Mouse (Mus musculus) kidney, adult 9 months (tissue): ENCODE measurements around the gene Nipsnap2.
"Not testable (repeated sequence)": the region's sequence is repeated elsewhere in the genome, so short reads cannot be mapped to it uniquely, and the experiment has no call there.

ENCODE experiments used
- DNase-seq: peaks from one replicate; pipeline ENCODE4 v3.0.0; 2022

The Nipsnap2 gene

GRCm38 (mm10) chr5:129724834-129725773 is at the start of gene Nipsnap2:
Gene Nipsnap2, plus strand, starts transcription at chr5:129725063.
- peak; percentile 95 for DNase-seq

DNA sequence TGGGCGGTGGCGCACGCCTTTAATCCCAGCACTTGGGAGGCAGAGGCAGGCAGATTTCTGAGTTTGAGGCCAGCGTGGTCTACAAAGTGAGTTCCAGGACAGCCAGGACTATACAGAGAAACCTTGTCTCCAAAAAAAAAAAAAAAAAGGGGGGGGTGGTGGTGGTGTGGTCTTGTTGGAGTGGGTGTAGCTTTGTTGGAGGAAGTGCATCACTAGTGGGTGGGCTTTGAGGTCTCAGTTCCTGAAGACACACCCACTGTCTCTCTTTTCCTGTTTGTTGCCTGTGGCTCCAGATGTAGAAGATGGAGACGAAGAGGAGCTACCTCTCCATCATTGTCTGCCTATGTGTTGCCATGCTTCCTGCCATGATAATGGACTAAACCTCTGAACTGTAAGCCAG is 39.7 kb upstream of the Nipsnap2 start:
- DNase-seq, result not testable (repeated sequence)

DNA sequence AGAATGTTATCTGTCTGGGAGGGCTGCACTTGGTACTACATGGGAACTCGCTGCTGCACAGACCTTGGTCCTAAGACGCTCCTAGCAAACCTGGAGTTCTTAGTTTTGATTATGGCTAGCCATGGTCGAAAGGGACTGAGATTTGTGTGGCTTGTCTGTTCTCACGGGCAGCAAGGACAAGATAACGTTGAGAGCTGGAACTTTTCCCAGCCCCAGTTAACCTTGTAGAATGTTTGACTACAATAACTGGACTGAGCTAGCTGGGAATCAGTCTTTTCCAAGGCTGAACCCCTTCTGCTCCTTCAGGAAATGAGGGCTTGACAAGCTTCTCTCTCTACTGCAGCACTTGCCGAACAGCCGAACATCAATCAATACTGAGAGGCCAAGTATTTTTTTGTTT is 37.2 kb upstream of the Nipsnap2 start:
- peak; percentile 65 for DNase-seq

- DNase-seq, result no peak
Measured at GRCm38 (mm10) chr5:129690528-129690927, 34.3 kb upstream of the Nipsnap2 start.

DNA sequence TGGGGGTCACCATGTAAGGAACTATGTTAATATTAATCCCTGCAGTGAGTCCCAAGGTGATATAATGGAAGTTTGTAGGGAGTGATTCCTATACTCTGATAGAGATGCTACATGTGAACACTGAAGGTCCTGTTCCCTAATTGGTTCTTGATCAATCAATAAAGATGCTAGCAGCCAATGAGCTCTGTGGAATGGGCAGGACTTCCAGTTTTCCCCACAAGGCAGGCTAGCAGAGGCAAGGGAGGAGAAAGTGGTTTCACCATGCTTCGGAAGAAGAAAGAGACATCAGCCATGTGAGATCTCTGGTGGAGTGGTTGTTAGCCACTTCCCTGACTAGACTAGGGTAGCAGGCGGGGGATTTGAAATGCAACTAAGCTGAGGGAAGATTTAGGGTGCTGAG is 24.4 kb upstream of the Nipsnap2 start:
- no peak for DNase-seq

- DNase-seq, result no peak
Measured at GRCm38 (mm10) chr5:129701706-129702105, 23.2 kb upstream of the Nipsnap2 start.

- DNase-seq, result no peak
Measured at GRCm38 (mm10) chr5:129703368-129703767, 21.5 kb upstream of the Nipsnap2 start.

DNA sequence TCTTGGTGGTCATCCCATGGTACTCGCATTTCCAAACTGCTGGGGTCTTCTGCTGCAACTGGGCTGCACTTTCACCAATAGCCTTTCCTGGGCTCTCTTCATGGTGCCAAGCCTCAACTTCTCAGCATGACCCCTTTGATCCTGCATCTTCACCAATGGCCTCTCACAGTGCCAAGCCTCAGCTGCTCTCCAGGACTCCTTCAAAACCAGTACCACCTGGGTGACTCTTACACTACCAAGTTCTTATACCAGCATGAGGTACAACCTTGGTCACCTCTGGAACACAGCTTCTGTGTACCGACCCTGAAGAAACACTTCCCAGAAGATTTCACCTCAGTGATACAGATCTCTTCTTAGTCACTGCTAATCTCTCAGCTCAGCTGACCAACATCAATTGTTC is 16.5 kb upstream of the Nipsnap2 start, which contains the start of gene Sept14:
TSS of gene Sept14 (minus strand) at position 101 of the 400 bp plus-strand sequence.
- DNase-seq, result no peak

- DNase-seq, result peak; percentile 97
Measured at GRCm38 (mm10) chr5:129715326-129715861, 9.5 kb upstream of the Nipsnap2 start, which contains the start of gene Mrps17. Gene Mrps17, plus strand, starts transcription at chr5:129715497.

GRCm38 (mm10) chr5:129717016-129717415 is 7.8 kb upstream of the Nipsnap2 start:
- DNase-seq, result no peak

DNA sequence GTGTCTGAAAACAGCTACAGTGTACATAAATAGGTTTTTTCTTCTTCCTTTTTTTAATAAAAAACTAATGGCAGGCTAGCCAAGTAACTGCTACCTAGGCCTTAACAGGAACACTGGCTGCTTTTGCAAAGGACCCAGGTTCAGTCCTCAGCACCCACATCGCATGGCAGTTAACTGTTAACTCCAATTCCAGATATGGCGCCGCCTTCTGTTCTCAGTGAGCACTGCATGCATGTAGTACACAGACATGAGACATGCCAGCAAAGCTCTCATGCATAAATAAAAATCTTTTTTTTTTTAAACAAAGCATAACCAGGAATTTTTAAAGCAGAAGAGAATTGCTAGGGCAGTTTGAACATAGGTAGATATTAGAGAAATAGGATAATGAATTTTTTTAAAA is 4.7 kb upstream of the Nipsnap2 start:
- no peak for DNase-seq

GRCm38 (mm10) chr5:129724268-129724667 is 595 bp upstream of the Nipsnap2 start:
- no peak for DNase-seq

DNA sequence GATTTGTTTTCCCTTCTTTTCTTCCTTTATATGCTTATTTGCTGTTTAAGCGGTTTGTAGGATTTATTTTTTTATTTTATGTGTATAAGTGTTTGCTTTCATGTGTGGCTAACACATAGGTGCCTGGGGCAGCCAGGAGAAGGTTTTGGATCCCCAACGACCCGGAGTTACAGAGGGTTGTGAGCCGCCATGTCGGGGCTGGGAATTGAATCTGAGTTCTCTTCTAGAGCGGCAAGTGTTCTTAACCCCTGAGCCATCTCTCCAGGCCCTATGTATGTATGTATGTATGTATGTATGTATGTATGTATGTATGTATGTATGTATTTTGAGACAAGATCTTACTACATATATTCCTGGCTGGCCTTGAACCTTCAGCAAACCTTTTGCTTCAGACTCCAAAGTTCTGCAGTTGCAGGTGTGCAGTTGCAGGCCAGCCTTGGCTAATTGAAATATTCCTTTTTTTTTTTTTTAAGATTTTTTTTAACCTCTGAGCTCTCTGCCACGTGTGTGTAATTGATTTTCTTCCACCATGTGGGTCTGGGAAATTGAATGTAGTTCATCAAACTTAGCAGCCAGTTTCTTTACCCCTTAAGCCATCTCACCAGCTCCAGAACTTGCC is 1.0 kb downstream of the Nipsnap2 start:
- DNase-seq, result no peak

DNA sequence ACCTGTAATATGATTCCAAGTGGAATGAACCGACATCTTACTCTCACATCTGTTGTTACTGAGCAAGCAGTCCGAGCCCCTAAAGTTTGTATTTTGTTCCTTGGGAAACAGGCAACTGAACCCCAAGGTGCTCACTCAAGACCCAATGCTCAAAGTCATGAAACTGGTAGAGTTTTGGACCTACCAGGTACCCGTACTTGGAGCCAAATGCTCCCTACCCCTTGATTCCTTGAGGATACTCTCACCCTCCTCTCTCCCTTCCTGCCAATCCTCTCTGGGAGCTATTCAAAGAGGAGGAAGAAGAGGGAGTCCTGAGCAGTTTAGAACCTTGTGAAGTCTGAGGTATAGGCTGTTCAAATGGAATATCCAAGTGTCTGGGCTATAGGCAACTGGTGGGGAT is 1.9 kb downstream of the Nipsnap2 start:
- DNase-seq, result no peak

DNA sequence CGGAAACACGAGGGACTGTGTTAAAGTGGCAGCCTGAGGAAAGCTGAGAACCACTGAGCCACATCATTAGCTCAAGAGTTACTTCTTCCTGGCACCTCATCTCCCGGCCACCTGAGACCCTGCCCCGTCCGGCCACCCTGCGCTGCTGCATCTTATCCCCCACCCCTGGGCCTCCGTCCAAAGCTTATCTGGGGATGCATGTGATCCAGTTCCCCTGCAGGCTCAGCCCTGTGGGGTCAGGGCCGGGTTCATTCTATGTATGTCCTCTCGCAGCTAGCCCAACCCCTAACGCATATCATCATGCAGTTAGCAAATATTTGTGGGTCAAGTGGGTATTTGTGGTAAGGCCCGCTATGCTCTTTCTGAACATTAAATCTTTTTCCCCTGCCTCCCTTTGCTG is 4.4 kb downstream of the Nipsnap2 start:
- DNase-seq, result no peak

DNA sequence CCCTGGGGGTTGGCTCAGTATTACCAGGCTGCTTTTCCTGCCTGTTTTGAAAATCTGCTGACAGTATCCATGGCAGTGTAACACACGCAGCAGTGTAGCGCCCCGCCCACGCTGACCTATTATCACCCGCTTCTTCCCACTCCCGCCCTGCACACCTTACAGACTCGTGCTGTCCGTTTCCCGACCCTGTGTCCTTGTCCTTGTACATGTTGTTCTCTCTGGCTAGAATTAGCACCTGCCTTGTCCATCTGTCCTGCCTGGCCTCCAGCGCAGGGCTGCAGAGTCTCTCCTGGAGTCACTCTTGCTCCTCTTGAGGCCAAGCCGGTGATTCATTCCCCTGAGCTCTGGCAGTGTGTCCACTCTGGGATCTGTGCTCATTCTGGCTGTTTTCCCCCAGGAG is 5.5 kb downstream of the Nipsnap2 start:
- peak; percentile 54 for DNase-seq

DNA sequence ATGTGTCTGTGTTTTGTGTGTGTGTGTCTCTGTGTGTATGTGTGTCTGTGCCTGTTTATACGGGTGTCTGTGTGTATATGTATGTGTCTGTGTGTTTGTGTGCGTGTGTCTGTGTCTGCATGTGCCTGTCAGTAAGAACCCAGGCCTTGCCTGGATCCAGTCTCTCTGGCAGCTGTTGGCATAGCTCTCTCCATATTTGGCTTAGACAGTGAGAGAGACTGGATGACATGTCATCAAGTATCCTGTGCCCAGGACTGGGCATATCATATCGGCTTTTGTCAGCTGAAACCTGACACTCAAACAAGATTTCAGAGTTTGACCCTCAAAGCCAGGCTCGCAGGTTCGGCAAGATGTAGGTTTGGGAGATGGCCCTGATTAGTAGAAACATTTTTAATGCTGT is 6.2 kb downstream of the Nipsnap2 start:
- DNase-seq, result no peak

GRCm38 (mm10) chr5:129740976-129741375 is 16.1 kb downstream of the Nipsnap2 start:
- DNase-seq, result peak; percentile 62

- DNase-seq, result no peak
Measured at GRCm38 (mm10) chr5:129742903-129743488, 18.1 kb downstream of the Nipsnap2 start.

DNA sequence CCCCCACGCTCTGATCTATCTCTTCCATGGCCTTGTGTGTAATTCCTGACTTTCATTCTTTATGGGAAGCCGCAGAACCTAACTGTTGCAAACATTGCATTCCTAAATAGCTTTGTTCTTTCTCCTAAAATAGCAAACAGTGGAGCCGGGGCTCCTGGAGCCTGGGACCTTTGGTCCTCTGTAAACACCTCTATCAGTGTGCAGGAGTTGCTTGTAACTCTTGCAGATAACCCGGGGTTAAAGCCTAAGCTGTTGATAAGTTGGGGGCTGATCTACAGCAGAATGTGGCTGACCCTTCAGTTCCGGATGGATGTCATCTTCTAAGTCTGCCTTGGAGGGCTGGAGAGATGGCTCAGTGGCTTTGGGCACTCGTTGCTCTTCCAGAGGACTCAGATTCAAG is 19.2 kb downstream of the Nipsnap2 start:
- no peak for DNase-seq

DNA sequence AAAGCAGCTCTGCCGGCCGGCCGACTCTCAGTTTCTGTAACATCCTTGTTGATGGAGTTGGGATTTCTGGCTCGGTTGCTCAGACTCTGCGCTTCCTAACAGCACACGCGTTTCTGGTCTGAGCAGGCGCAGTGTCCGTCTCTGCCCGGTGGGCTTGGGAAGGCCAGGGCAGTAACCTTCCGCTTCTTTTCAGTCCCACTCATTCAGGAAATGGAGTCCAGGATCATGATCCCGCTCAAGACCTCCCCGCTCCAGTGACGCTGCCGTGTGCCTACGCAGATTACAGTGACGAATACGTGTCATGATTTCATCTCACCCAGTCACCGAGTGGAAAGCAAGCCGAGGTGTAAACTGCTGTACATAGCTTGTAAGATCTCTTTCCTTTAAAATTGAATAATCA is 32.0 kb downstream of the Nipsnap2 start:
- DNase-seq, result no peak

GRCm38 (mm10) chr5:129759929-129760480 is 35.1 kb downstream of the Nipsnap2 start:
- peak; percentile 82 for DNase-seq
